Mouse (Mus musculus) heart, adult 2 months (tissue): ENCODE data around the gene Anpep.

Source experiments
- CTCF ChIP-seq: fragments of 200-600 bp; IDR thresholded peaks from 2 replicates; pipeline ENCODE4 v1.8.1; 2022; ENCODE audit warnings: antibody characterized with exemption, mild to moderate bottlenecking, moderate library complexity
- POLR2A ChIP-seq: fragments of 200-500 bp; IDR thresholded peaks from 2 replicates; pipeline ENCODE4 v1.6.1; 2011; ENCODE audit warnings: mild to moderate bottlenecking, low read depth, low read length, control low read depth; ENCODE audit not compliant: insufficient read depth

GRCm38 (mm10) chr7:79903160-79903792, 42.4 kb upstream of the Anpep start:
- no peak for TF ChIP-seq CTCF
- TF ChIP-seq POLR2A = no peak
